Mouse (Mus musculus) ES-Bruce4 (cell line): ENCODE measurements around the gene Hps4. TPM values are rescaled to one million over a fixed set of nuclear protein-coding genes. Genes with fewer than 3 reads are reported as not detected.

ENCODE experiments used
- H3K27ac ChIP-seq: 2 replicates; pipeline ENCODE4 v1.5.1; 2012; ENCODE audit warnings: low read length, inconsistent platforms; ENCODE audit not compliant: insufficient read depth
- H3K27me3 ChIP-seq: 2 replicates; pipeline ENCODE4 v1.6.1; 2012; ENCODE audit warnings: mild to moderate bottlenecking, low read length, inconsistent platforms; ENCODE audit not compliant: control insufficient read depth, poor library complexity, insufficient read depth, severe bottlenecking
- H3K36me3 ChIP-seq: 2 replicates; pipeline ENCODE4 v1.6.1; 2012; ENCODE audit warnings: inconsistent platforms, mild to moderate bottlenecking, low read length, moderate library complexity; ENCODE audit not compliant: control insufficient read depth, poor library complexity, insufficient read depth, severe bottlenecking
- H3K4me1 ChIP-seq: one replicate; pipeline ENCODE4 v1.8.1; 2011; ENCODE audit warnings: low read length; ENCODE audit not compliant: control insufficient read depth, insufficient read depth
- H3K4me3 ChIP-seq: 2 replicates; pipeline ENCODE4 v1.5.1; 2011; ENCODE audit warnings: low read depth, mild to moderate bottlenecking, low read length
- H3K9ac ChIP-seq: 2 replicates; pipeline ENCODE4 v1.6.1; 2012; ENCODE audit warnings: low read depth, mild to moderate bottlenecking, inconsistent platforms; ENCODE audit not compliant: poor library complexity, severe bottlenecking
- H3K9me3 ChIP-seq: replicated peaks from 2 replicates; pipeline ENCODE4 v1.6.1; 2012; ENCODE audit warnings: mild to moderate bottlenecking, low read length, inconsistent platforms; ENCODE audit not compliant: control insufficient read depth, poor library complexity, insufficient read depth, severe bottlenecking
- CTCF ChIP-seq: IDR thresholded peaks from one replicate; pipeline ENCODE4 v1.8.1; 2011; ENCODE audit warnings: low read depth, low read length
- EP300 ChIP-seq: IDR thresholded peaks from 2 replicates; pipeline ENCODE4 v1.6.1; 2011; ENCODE audit warnings: low read depth, low read length; ENCODE audit not compliant: insufficient read depth
- POLR2A ChIP-seq: IDR thresholded peaks from one replicate; pipeline ENCODE4 v1.8.1; 2011; ENCODE audit warnings: low read length; ENCODE audit not compliant: insufficient read depth
- polyA plus RNA-seq: library from polyadenylated mRNA; stranded (reverse); fragments of >200 nt; gene quantifications from 2 replicates; pipeline ENCODE4 v1.2.4, GENCODE M21; 2011; ENCODE audit warnings: low read depth; ENCODE audit not compliant: missing spikeins, insufficient read depth, insufficient read length

The Hps4 gene
- polyA plus RNA-seq, 1 experiment: 17.3 TPM

DNA sequence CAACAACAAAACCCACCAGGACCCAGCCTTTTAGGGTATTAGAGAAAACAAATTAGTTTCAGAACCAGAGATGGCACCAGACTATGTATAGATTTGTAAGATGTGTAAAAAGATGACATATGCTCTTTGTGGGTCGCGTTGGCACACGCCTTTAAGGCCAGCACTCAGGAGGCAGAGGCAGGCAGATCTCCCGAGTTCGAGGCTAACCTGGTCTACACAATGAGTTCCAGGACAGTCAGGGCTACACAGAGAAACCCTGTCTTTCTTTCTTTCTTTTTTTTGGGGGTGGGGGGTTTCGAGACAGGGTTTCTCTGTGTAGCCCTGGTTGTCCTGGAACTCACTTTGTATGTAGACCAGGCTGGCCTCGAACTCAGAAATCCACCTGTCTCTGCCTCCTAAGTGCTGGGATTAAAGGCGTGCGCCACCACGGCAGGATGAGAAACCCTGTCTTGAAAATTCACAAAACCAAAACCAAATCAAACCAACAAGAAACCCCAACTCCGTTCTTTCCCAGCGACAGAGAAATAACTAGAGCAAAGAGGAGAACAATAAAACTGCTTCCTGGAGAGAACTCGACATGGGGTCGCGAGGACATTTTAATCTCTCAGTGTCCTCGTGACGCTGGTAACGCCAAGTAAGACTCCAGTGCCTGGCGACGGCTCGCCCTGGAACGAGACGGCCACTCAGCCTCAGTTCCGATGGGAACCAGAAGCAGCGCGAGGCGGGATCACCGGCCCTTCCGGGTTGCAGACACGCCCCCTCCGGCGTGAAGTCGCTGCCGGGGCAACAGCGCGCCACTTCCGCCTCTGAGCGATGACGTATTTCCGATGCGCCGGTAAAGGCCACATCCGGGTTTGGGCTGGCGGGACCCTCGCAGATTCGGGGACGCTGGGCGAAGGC lies 17.1 kb upstream of the Hps4 start, which contains the start of gene Tfip11:
Gene Tfip11, plus strand, starts transcription at position 813 of the 900 bp plus-strand sequence.
- TF ChIP-seq CTCF: no peak
- TF ChIP-seq POLR2A: peak; percentile 29
- 0 out of 2 replicates have a peak, but pooled peaks have one; percentile 29 for TF ChIP-seq EP300
- H3K27me3 ChIP-seq: no peaks in the 10 kb centered on the region
- no peaks in the 10 kb centered on the region for H3K4me1 ChIP-seq
- peaks cover 3% of the 10 kb centered on the region; the same call in 1 of the 2 replicates for H3K36me3 ChIP-seq
- no peak within 1 kb of the TSS for H3K27ac ChIP-seq
- peak within 1 kb of the TSS; percentile 97 for H3K4me3 ChIP-seq
- H3K9me3 ChIP-seq: no peaks in the 10 kb centered on the region
- H3K9ac ChIP-seq: peak within 1 kb of the TSS; percentile 52

DNA sequence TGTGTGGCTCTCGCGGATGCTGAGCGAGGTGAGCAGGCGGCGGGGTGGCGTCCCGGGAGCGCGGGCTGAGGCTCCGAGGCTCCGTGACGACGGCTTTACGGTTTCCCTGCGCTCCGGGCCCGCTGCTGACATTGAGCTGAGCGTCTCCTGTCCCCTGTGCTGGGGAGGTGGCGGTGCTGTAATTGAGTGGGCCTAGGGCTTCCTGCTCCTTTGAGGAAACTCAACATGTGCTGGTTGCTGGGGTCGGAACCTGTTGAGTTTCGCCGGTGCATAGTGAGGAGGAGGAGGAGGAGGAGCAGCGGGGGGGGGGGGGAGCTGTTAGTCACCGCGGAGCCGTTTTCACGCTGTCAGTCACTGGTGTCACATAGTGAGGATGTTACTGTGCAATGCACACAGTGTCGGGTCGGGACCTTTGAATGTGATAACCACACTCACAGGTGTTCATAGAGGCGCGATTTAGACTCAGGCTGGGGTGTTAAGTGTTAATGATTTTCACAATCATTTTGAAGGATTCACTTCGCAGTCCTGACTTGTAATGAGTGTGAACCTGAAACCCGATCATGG lies 16.4 kb upstream of the Hps4 start:
- no peak overlapping the region for H3K27ac ChIP-seq

GRCm38 (mm10) chr5:112327854-112328253 lies 15.0 kb upstream of the Hps4 start:
- no peak overlapping the region for H3K4me3 ChIP-seq
- H3K9me3 ChIP-seq: no peaks in the 10 kb centered on the region
- no peaks in the 10 kb centered on the region for H3K27me3 ChIP-seq
- no peak for TF ChIP-seq EP300
- no peak for TF ChIP-seq CTCF
- no peak for TF ChIP-seq POLR2A
- no peak overlapping the region for H3K9ac ChIP-seq
- peaks cover 3% of the 10 kb centered on the region; the same call in 1 of the 2 replicates for H3K36me3 ChIP-seq
- H3K27ac ChIP-seq: no peak overlapping the region
- H3K4me1 ChIP-seq: no peaks in the 10 kb centered on the region

More for the DNA sequence above, 16.4 kb upstream of the Hps4 start:
- H3K36me3 ChIP-seq: peaks cover 3% of the 10 kb centered on the region; the same call in 1 of the 2 replicates
- no peaks in the 10 kb centered on the region for H3K4me1 ChIP-seq
- H3K9me3 ChIP-seq: no peaks in the 10 kb centered on the region
- TF ChIP-seq CTCF: no peak
- TF ChIP-seq EP300: no peak
- no peak for TF ChIP-seq POLR2A
- H3K9ac ChIP-seq: peak overlapping the region; percentile 52
- no peaks in the 10 kb centered on the region for H3K27me3 ChIP-seq
- peak overlapping the region; percentile 97 for H3K4me3 ChIP-seq

GRCm38 (mm10) chr5:112329805-112330564 lies 12.9 kb upstream of the Hps4 start:
- H3K4me3 ChIP-seq: no peak overlapping the region
- H3K36me3 ChIP-seq: peaks cover 12% of the 10 kb centered on the region
- H3K9ac ChIP-seq: no peak overlapping the region
- H3K27ac ChIP-seq: no peak overlapping the region
- H3K27me3 ChIP-seq: no peaks in the 10 kb centered on the region
- TF ChIP-seq POLR2A (no peak), CTCF (no peak), EP300 (no peak)
- no peaks in the 10 kb centered on the region for H3K9me3 ChIP-seq
- no peaks in the 10 kb centered on the region for H3K4me1 ChIP-seq

- TF ChIP-seq POLR2A (no peak), CTCF (peak; percentile 82), EP300 (no peak)
- H3K27me3 ChIP-seq: no peaks in the 10 kb centered on the region
- no peak overlapping the region for H3K4me3 ChIP-seq
- no peak overlapping the region for H3K9ac ChIP-seq
- peaks cover 34% of the 10 kb centered on the region for H3K36me3 ChIP-seq
- H3K27ac ChIP-seq: no peak overlapping the region
- no peaks in the 10 kb centered on the region for H3K4me1 ChIP-seq
- H3K9me3 ChIP-seq: no peaks in the 10 kb centered on the region
Observed at GRCm38 (mm10) chr5:112335473-112335872, 7.4 kb upstream of the Hps4 start.

DNA sequence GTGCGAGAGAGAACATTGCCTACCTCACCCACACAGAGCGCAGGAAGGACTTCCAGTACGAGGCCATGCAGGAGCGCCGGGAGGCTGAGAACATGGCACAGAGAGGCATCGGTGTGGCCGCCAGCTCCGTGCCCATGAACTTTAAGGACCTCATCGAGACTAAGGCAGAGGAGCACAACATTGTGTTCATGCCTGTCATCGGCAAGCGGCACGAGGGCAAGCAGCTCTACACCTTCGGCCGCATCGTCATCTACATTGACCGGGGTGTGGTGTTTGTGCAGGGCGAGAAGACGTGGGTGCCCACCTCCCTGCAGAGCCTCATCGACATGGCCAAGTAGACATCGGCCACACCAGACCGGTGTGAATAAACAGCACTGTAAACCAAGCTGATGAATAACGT lies 5.9 kb upstream of the Hps4 start:
- H3K27me3 ChIP-seq: no peaks in the 10 kb centered on the region
- peaks cover 34% of the 10 kb centered on the region for H3K36me3 ChIP-seq
- no peaks in the 10 kb centered on the region for H3K9me3 ChIP-seq
- no peak overlapping the region for H3K27ac ChIP-seq
- TF ChIP-seq EP300: no peak
- TF ChIP-seq POLR2A: no peak
- no peak for TF ChIP-seq CTCF
- H3K9ac ChIP-seq: no peak overlapping the region
- no peak overlapping the region for H3K4me3 ChIP-seq
- H3K4me1 ChIP-seq: no peaks in the 10 kb centered on the region
